Mouse (Mus musculus) erythroid progenitor cell, adult 5-6 weeks (primary cell): Measurements from ENCODE around the gene Cib1. TPM values are rescaled to one million over a fixed set of nuclear protein-coding genes. Genes with fewer than 3 reads are reported as not detected.

ENCODE experiments used
- ATAC-seq: replicated peaks from 2 replicates; pipeline ENCODE4 v1.8.0; 2016; ENCODE audit warnings: moderate number of reproducible peaks, mild to moderate bottlenecking, moderate TSS enrichment, inconsistent platforms; ENCODE audit not compliant: poor library complexity, low FRiP score, severe bottlenecking
- total RNA-seq, 2 experiments: library from RNA; stranded (forward) in 1 of 2; stranded (reverse) in 1 of 2; fragments of 150-400 nt in 1 of 2; fragments of 186-747, 209-891 nt in 1 of 2; gene quantifications; 2 replicates each; pipeline versions ENCODE4 v1.2.3 to v1.2.4; 2015 to 2017; ENCODE audit warnings: low replicate concordance in 2 of 2

The Cib1 gene
- total RNA-seq, 2 experiments from 2014 or later, result 70.4 to 73.8 TPM

DNA sequence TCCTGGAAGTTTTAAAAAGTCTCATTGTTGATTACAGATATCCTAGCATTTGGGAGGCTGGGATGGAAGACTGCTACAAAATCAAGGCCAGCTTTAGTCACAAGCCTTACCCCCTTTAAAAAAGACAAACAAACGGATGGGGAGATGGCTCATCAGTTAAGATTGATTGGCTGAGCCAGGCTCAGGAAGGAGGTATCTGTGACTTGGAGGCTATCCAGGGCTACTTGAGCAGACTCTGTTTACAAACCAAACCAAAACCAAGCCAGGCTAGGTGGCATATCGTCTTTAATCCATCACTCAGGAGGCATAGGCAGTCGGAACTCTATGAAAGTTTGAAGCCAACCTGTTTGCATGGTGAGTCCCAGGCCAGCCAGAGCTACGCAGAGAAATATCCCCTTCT is 9.0 kb upstream of the Cib1 start:
- no peak for ATAC-seq

DNA sequence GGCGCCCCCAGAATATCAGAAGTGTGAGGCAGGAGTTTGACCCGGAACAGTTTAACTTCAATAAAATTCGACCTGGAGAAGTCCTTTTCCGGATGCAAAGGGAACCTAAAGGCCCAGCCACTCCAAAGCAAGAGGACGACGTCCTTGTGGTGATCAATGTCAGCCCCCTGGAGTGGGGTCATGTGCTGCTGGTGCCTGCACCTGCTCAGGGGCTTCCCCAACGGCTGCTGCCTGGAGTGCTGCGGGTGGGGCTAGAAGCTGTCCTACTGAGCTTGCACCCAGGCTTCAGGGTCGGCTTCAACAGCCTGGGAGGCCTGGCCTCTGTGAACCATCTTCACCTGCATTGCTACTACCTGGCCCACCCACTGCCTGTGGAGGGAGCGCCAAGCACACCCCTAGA is 5.9 kb upstream of the Cib1 start:
- ATAC-seq, result no peak

DNA sequence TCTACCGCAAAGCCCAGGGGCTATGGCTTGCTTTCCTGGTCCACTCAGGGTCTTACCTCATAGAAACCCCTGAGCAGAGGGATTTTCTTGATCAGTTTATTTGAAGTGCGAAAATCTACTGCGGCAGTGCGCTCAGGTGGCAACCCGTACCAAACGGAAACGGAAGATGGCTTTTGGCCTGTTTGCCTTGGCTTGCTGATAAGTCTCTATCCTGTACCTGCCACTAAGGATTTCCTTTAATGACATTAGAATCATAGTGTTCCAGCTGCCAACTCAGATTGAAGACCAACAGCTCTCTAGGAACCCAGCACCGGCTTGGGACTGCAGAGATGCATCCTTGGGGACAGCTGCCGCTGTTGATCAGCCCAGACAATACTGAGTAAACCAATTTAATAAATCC is 1.2 kb upstream of the Cib1 start:
- ATAC-seq, result no peak

DNA sequence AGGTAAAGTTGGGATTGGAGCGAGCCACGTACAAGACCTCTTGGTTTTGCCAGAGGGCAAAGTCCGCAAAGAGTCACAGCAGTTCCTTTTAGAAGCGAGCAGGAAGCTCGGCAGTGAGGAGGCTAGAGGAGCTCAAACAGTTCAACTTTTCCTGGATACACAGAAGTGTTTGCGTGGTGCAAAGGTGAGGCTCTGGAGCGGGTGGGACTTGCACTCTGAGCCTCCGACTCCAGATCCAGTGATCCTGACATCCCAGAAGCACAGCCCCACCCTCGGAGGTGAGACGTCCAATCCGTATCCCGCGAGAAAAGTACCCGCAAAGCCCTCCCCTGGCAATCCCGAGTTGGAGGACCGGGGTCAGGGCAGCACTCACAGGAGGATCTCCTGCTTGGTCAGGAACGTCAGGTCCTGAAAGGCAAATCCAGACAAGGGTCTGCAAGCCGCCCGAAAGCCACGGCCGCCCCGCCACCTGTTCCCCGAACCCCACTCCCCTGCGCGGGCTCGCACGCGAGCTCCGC is 583 bp downstream of the Cib1 start:
- ATAC-seq, result peak; percentile 41

DNA sequence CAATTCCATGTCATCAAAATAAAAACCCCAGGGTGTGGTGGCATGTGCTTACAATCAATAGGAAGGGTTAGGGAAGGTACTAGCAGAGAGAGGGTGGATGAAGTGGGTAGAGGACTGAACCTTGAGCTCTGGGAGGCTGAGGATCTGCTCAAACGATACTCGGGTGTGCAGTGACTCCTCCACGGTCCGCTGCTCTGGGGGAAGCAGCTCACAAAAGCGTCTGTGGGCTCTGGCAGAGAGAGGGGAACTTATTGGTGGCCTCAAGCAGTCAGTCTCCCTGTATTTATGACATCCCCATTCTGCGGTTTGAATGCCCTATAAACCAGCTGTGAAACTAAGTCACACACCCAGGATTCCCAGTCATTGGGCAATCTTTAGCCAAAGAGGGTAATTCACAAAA is 2.4 kb downstream of the Cib1 start:
- no peak for ATAC-seq

DNA sequence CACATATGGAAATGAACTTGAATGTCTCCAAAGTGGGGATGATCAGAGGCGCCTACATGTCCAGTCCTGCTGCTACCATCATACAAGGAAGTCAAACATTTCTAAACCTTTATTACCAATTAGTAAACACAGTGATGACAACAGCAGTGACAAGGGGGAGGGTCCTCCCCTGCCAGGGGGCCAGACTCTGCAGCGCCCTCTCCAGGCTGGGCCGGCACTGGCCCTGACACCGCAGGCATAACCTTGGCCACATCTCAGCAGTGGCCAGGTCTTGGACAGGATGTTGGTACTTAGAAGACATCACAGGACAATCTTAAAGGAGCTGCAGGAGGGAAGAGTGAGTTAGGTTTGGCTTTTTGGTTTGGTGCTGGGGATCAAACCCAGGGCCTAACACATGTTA is 5.5 kb downstream of the Cib1 start:
- ATAC-seq, result no peak

DNA sequence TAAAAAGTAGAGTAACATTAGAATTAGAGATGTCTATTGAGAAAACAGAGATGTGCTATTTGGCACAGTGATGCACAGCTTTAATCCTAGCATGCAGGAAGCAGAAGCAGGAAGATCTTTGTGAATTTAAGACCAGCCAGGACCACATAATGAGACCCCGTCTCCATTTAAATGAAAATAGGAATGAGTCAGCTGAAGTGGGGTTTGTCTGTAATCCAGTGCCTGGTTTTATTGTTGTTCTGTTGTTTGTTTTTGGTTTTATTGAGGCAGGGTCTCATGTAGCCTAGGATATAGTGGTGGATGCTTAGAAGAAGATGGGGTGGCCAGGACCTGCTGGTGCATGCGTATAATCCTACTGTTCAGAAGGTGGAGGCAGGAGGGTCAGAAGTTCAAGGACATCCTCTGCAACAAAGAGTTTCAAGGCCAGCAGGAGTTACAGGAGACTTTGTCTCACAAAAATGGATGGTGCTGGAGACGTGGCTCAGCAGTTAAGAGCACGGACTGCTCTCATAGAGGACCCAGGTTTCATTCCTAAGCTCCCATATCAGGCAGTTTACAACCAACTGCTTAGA is 11.3 kb downstream of the Cib1 start:
- ATAC-seq, result no peak

DNA sequence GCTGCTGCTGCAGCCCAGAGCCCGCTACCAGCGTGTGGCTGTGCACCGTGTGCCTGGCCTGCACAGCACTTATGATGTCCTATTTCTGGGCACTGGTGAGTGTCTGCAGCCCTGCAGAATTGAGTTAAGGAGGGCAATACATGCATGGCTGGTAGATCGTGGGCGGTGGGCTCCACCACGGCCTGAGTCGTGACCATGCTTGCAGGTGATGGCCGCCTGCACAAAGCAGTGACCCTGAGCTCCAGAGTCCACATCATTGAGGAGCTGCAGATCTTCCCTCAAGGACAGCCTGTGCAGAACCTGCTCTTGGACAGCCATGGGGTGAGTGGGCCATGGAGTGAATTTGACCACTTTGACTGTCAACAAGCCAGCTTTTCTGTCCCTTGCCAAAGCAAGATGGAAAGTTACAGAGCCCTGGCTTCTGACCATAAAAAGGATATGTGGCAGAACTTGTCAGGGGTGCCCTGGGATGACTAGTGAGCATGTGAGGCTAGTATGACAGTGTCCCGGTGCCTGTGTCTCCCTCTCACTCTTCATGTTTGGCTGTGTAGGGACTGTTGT is 12.3 kb downstream of the Cib1 start:
- 0 out of 2 replicates have a peak, but pooled peaks have one; percentile 6 for ATAC-seq

DNA sequence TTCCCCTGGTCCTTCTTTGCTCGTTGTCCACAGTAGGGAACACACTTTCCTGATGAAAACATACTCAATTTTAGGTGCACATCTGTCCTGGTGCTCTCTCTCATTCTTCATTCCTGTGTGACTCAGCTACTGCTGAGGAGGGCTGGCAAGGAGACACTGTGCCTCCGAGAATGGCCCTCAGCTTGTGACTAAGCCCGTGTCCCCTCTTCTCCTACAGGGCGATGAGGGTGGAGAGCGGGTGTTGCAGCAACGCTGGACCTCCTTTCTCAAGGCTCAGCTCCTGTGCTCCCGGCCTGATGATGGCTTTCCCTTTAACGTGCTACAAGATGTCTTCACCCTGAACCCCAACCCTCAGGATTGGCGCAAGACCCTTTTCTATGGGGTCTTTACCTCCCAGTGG is 13.9 kb downstream of the Cib1 start:
- no peak for ATAC-seq

DNA sequence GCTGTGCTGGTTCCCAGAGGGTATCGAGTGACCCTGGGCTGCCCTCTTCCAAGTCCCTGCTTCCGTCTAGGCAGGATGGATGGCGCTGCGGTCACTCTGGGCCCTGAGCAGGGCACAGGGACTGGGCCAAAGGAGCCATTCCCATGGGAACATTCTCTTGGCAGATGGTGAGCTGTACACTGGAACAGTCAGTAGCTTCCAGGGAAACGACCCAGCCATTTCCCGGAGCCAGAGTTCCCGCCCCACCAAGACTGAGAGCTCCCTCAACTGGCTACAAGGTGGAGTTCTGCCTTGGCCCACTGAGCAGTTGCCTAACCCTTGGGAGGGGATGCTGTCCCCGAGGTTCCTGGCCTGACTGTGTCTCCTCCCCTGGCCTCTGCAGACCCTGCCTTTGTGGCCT is 16.0 kb downstream of the Cib1 start:
- no peak for ATAC-seq

DNA sequence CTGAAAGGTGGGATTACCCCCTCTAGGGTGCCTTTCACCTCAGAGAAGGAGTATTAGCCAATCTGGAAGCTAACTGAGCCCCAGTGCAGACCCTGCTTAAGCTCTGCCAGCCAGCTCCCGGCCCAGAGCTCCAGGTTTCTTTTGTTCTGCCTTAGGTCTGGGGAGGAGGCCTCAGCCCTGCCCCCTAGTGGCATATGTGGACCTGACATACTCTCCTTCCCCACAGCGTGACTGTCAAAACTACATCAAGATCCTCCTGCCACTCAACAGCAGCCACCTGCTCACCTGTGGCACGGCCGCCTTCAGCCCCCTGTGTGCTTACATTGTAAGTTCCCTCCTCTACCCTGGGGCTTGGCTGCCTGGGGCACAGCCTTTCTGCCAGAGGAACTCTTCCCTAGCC is 17.2 kb downstream of the Cib1 start:
- peak; percentile 82 for ATAC-seq

DNA sequence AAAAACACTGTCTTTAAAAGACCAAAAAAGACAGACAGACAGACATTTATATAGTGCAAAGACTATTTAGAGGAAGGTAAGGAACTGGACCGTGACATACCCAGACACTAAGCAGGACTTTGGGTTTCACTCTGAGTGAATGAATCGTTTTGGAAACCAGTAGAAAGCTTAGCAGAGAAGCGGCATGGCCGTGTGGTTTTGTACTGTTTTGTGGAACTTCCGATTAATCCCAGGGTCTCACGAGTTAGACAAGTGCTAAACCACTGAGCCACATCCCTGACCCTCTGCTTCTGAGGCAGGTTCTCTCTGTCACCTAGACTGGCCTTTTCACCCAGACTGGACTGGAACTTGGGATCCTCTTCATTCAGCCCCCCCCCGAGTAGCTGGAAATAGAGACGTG is 18.2 kb downstream of the Cib1 start:
- no peak for ATAC-seq

DNA sequence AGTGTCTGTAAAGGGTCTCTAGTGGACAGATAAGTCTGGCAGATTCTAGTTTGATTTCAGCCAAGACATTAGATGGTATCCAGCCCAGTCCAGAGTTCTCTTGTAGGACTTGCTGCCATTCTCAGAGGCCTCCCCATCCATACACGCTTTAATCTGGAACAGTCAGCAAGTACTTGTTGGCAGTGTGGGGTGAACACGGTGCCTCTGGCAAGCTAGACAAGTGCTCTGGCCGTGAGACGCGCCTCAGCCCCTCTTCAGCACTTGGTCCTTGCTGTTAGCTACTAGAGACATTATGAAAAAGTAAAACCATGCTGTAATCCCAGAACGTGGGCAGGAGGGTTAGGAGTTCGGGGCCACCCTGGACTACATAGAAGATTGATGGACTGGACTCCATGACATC is 19.0 kb downstream of the Cib1 start:
- ATAC-seq, result no peak

DNA sequence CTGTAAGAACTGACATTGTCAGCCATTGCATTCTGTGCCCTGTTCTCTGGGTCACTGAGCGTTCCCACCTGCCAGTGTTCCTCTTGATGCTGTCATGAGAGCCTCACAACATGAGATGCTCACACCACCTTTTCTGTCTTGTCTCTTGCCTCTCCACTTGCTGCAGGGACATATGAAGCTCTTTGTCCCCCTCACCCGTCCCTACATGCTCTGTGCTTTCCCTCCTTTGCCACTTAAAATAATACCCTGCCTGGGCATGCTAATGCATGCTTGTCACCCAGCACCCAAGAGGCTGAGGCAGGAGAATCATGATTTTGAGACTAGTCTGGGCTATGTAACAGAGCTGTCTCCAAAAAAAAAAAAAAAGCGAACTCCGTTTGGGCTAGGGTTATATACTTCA is 21.6 kb downstream of the Cib1 start:
- no peak for ATAC-seq

DNA sequence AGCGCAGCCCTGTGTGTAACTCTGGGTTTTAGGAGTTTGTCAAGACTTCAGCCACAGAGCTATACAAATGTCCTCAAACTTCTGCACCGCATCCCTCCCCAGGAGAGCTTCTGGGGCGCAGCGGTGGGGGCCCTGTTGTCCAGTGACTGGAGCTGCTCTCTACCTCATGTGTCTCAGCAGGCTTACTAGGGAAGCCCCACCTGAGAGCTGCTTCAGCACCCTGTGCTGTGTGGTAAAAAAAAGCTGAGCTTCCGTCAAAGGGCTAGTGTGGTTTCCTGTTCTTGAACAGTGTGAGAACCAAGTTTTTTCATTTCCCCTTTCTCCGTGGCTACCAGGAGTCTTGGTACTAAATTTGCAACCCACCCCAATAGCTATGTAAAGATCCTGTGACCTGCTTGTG is 22.9 kb downstream of the Cib1 start:
- ATAC-seq, result no peak

DNA sequence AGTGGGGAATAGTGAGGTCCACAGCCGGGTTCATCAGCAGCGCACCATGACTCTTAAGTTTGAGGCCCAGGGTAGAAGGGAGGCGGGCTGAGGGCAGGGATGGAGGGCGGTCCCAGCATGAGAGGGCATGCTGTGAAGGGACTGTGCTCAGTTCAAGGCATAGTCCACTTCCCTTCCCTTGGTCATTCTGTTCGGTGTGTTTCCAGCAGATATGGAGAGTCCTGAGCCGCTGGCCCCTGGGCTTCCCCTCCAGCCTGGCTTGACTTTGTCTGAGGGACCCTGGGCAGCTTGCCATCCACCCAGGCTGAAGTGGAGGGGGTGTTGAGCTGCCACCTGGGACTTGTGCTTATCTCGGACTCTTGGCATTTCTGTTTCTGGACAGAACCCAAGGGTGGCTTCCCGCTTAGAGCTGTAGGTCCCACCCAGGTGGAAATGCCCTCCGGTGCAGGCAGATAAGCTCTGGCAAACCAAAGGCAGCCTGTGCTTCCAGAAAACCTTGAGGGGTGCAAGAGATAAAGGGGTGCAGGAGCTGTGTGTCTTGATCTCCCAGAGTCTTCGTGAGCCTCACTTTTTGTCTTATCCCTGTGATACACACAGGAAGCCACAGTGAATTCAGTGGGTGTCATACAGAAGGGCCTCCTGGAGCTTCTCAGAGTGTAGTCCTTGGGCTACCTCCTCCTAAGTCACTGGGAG is 23.7 kb downstream of the Cib1 start:
- ATAC-seq, result peak; percentile 79

DNA sequence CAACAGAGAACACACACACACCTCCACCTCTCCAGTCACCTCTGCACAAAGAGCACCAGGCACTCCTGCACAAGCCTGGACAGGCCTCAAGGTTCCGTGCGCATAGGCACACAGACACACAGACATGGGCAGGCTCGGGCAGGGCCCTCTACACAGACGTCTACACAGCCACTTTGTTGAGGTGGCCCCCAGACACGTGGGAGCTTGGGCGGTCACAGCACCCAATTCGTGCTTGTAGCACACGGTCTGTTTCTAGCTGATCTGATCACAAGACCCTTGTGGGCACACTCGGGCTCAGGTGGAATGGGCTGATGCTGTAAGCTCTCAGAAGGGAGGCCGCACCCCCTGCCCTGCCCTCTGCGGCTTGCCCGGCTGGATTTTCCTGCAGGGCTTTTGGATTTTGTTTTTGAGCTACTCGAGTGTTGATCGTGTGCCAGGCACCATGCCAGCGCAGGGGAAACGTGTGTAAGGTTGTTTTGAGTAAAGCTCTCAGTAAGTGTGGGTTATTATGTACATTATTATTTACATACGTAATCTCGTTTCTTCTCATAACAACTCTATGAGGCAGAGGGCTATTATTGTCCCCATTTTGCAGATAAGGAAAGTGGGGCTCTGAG is 24.5 kb downstream of the Cib1 start:
- ATAC-seq, result peak; percentile 21

DNA sequence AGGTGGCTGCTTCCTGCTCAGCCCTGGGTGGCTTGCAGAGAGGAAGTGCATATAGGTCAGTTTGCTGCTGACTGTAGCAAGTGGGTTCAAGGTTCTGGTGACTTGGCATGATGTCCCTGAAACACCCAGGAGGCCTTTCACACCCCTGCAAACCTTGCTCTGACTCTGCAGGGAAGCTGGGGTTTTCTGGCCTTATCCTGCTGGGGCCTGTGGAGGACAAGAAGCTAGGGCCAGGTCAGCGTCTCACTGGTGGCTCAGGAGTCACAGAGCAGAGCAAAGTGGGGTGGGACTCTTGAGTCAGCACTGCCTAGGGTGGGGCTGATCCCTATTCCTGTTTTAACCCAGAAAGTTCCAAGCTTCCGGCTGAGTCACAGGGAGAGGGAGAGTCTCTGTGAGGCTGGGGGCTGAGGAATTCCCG is 25.3 kb downstream of the Cib1 start:
- ATAC-seq, result peak; percentile 28

DNA sequence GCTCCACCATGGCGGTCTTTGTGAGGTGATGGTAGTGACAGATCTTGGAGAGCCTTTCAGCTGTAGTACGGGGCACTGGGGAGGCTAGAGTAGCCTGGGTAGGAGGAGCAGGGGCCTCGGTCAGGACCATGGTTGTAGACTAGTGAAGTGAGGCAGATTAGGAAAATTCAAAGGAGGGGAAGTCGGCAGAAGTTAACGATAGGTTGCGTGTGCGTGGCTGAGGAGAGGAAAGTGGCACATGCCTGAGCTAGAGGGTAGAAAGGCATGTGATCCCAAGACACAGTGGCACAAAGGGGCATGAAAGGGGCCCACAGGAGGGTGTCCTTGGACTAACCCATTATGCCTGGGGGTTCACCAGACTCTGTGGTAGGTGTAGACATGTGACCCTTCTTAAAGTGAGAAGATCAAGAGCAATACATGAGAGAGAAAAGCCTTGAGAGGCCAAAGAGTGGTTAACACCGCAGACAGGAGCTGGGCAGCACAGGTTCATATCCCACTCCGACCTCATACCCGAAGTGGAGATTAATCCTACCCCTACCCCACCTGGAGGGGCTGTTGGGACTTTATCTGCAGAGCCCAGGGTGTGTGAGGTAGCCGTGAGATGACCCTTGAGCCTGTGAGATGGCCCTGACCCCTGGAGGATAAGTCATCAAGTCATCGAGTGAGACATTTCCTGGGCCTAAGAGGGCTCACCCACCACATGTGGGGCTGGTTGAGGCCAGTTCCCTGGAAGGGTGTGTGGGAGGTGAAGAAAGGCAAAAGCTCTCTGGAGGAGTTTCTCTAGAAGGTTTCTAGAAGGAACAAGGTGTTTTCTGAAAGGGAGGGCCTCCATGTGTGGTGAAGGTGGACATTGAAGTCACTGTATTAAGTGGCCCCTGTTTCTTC is 26.7 kb downstream of the Cib1 start:
- no peak for ATAC-seq

DNA sequence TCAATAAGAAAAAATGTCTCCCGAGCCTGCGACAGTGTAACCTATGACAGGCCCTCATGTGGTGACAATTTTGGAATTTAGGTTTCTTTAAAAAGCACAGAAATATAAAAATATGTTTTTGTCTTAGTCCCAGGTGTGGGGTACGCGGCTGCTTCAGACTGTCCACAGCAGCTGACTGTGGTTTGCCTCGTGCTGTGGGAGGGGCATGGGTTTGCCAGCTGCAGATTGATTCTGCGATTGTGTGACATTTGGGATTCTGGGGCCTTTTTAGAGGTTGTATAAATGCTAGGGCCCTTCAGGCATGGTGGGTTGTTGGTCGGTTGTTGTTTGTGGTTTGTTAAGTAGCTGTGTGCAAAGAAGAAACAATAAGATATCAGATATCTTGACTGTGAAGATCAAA is 27.7 kb downstream of the Cib1 start:
- ATAC-seq, result no peak
